Mouse (Mus musculus) lung, adult 2 months (tissue): ENCODE results near the gene Arid1b.

Source experiments
- CTCF ChIP-seq: fragments of 200-500 bp; IDR thresholded peaks from 2 replicates; pipeline ENCODE4 v1.5.1; 2011; ENCODE audit warnings: mild to moderate bottlenecking, low read length, control low read depth; ENCODE audit not compliant: insufficient read depth
- POLR2A ChIP-seq: fragments of 200-500 bp; IDR thresholded peaks from 2 replicates; pipeline ENCODE4 v1.6.1; 2011; ENCODE audit warnings: low read depth, mild to moderate bottlenecking, control low read depth, low read length, borderline replicate concordance; ENCODE audit errors: extremely low read depth

DNA sequence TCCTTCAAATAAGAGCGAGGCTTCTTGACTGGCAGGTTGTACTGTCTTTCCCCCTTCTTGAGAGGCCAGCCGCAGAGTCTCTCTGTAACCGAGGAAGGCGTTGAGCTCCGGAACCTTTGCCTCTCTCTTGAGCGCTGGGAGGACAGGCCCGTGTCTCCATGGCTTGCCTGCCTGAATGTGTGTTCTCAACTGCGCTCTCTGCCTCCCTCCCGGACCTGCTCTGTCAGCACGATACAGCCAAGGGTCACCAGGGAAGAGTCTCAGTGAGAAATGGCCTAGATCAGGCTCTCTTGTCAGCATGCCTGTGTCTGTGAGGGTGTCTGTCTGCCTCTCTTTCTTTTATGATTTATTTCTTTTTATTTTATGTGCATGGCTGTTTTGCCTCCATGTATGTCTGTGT is 29.6 kb downstream of the Arid1b start:
- TF ChIP-seq POLR2A (no peak), CTCF (no peak)
